Mouse (Mus musculus) neural tube, embryonic 13.5 days (tissue): ENCODE data around the gene Mlana. TPM values are rescaled to one million over a fixed set of nuclear protein-coding genes. Genes with fewer than 3 reads are reported as not detected.

ENCODE experiments used
- ATAC-seq: fragments of 200-750 bp; cut with Nextera tagmentation; 2 replicates; pipeline ENCODE4 v1.8.0; 2017; ENCODE audit warnings: low read depth, mild to moderate bottlenecking, moderate TSS enrichment, moderate library complexity
- H3K27ac ChIP-seq: fragments of 300-500 bp; sonication (generic); replicated peaks from 2 replicates; pipeline ENCODE4 v1.5.1; 2015; ENCODE audit warnings: moderate library complexity, mild to moderate bottlenecking, inconsistent platforms
- H3K27me3 ChIP-seq: fragments of 300-500 bp; sonication (generic); 2 replicates; pipeline ENCODE4 v1.6.1; 2015; ENCODE audit warnings: mild to moderate bottlenecking, inconsistent platforms
- H3K36me3 ChIP-seq: fragments of 300-500 bp; sonication (generic); 2 replicates; pipeline ENCODE4 v1.6.1; 2015; ENCODE audit warnings: mild to moderate bottlenecking, inconsistent platforms
- H3K4me1 ChIP-seq: fragments of 300-500 bp; sonication (generic); replicated peaks from 2 replicates; pipeline ENCODE4 v1.6.1; 2015; ENCODE audit warnings: inconsistent platforms
- H3K4me2 ChIP-seq: fragments of 300-500 bp; sonication (generic); 2 replicates; pipeline ENCODE4 v1.6.1; 2015; ENCODE audit warnings: inconsistent platforms, mild to moderate bottlenecking, moderate library complexity
- H3K4me3 ChIP-seq: fragments of 300-500 bp; sonication (generic); 2 replicates; pipeline ENCODE4 v1.5.1; 2015; ENCODE audit warnings: mild to moderate bottlenecking, inconsistent platforms
- H3K9ac ChIP-seq: fragments of 300-500 bp; sonication (generic); 2 replicates; pipeline ENCODE4 v1.6.1; 2015; ENCODE audit warnings: moderate library complexity, mild to moderate bottlenecking, inconsistent platforms
- H3K9me3 ChIP-seq: fragments of 300-500 bp; sonication (generic); 2 replicates; pipeline ENCODE4 v1.6.1; 2016; ENCODE audit warnings: inconsistent platforms
- WGBS: fragments of 180-500 bp; shearing (Covaris S2); methylation state at CpG from one replicate; pipeline ENCODE4 v1.1.7; 2015; 5-methylcytosine and 5-hydroxymethylcytosine counted together
- polyA plus RNA-seq: library from polyadenylated mRNA; unstranded; fragments of >200 nt; fragmentation: Nextera tagmentation; extraction: Ambion mirVana; gene quantifications from 2 replicates; pipeline ENCODE4 v1.2.1, GENCODE M21; 2015

Gene Mlana
- polyA plus RNA-seq, 1 experiment from 2014 or later: not detected

DNA sequence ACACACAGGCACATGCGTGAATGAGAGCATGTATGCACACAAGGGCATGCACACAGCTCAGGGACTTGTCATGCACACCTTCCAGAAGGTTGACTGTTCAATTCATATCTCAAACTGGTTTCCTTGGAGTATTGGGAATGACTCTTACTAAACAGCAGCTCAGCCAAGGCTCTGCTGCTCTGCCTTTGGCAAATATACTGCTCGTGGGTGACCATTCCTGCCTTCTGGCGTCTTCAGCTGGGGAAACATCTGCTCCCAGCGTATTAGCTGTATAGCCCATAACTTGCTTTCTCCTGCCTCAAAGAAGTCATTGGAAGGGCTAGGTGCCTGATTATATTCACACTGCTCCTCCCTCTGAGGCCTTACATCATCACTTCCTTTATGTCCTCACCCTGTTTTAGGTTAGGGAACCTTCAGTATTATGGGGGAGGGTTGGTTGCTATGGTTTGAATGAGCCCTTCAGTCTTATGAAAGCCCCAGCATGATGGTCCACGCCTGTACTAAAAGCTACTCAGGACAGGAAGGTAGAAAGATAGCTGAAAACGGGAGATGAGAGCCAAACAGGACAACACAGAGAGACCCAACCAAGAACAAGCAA is 19.3 kb upstream of the Mlana start:
- no peak overlapping the region for H3K27ac ChIP-seq
- ATAC-seq: no peak
- no peak overlapping the region for H3K4me3 ChIP-seq
- no peaks in the 10 kb centered on the region for H3K36me3 ChIP-seq
- H3K4me1 ChIP-seq: no peaks in the 10 kb centered on the region
- WGBS: 84% methylated on average over 6 of the region's 6 CpGs
- H3K9ac ChIP-seq: no peak overlapping the region
- no peaks in the 10 kb centered on the region for H3K9me3 ChIP-seq
- H3K27me3 ChIP-seq: no peaks in the 10 kb centered on the region
- H3K4me2 ChIP-seq: no peak overlapping the region

GRCm38 (mm10) chr19:29680182-29681152 is 17.2 kb upstream of the Mlana start:
- no peaks in the 10 kb centered on the region for H3K4me1 ChIP-seq
- no peak overlapping the region for H3K27ac ChIP-seq
- WGBS: 91% methylated on average over 13 of the region's 13 CpGs
- peaks cover 7% of the 10 kb centered on the region; the same call in 1 of the 2 replicates for H3K9me3 ChIP-seq
- H3K4me2 ChIP-seq: no peak overlapping the region
- H3K9ac ChIP-seq: no peak overlapping the region
- ATAC-seq: no peak
- H3K27me3 ChIP-seq: no peaks in the 10 kb centered on the region
- no peak overlapping the region for H3K4me3 ChIP-seq
- H3K36me3 ChIP-seq: no peaks in the 10 kb centered on the region

- Histone ChIP-seq H3K9me3 (peaks cover 8% of the 10 kb centered on the region; the same call in 1 of the 2 replicates), H3K4me2 (no peak overlapping the region), H3K4me1 (no peaks in the 10 kb centered on the region), H3K36me3 (no peaks in the 10 kb centered on the region), H3K27ac (no peak overlapping the region), H3K9ac (no peak overlapping the region), H3K27me3 (no peaks in the 10 kb centered on the region), H3K4me3 (no peak overlapping the region)
- 53% methylated on average over 16 of the region's 16 CpGs for WGBS
- 0 out of 2 replicates have a peak, but pooled peaks have one; percentile 50 for ATAC-seq
Observed at GRCm38 (mm10) chr19:29683844-29684540, 13.6 kb upstream of the Mlana start.

GRCm38 (mm10) chr19:29695071-29695470 is 2.6 kb upstream of the Mlana start:
- Histone ChIP-seq H3K9me3 (no peaks in the 10 kb centered on the region), H3K4me3 (no peak overlapping the region), H3K27ac (no peak overlapping the region), H3K4me2 (no peak overlapping the region), H3K36me3 (no peaks in the 10 kb centered on the region), H3K9ac (no peak overlapping the region), H3K27me3 (no peaks in the 10 kb centered on the region), H3K4me1 (no peaks in the 10 kb centered on the region)
- 89% methylated on average over 10 of the region's 10 CpGs for WGBS
- ATAC-seq: no peak

- ATAC-seq: no peak
- WGBS: 92% methylated on average over 4 of the region's 4 CpGs
Observed at GRCm38 (mm10) chr19:29696309-29696708, 1.3 kb upstream of the Mlana start.

DNA sequence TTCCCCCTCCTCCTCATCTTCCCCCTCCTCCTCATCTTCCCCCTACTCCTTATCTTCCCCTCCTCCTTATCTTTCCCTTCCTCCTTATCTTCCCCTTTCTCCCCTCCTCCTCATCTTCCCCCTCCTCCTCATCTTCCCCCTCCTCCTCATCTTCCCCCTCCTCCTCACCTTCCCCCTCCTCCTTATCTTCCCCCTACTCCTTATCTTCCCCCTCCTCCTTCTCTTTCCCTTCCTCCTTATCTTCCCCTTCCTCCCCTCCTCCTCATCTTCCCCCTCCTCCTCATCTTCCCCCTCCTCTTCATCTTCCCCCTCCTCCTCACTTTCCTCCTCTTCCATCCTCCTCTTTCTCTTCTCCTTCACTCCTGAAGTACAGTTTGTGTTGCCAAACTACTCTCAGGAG is 784 bp upstream of the Mlana start:
- Histone ChIP-seq H3K9me3 (no peaks in the 10 kb centered on the region), H3K4me1 (no peaks in the 10 kb centered on the region), H3K4me2 (no peak overlapping the region), H3K27ac (no peak overlapping the region), H3K36me3 (no peaks in the 10 kb centered on the region), H3K4me3 (no peak overlapping the region), H3K27me3 (no peaks in the 10 kb centered on the region), H3K9ac (no peak overlapping the region)
- no peak for ATAC-seq

More at GRCm38 (mm10) chr19:29696309-29696708, 1.3 kb upstream of the Mlana start:
- H3K4me1 ChIP-seq: no peaks in the 10 kb centered on the region
- no peaks in the 10 kb centered on the region for H3K9me3 ChIP-seq
- no peak overlapping the region for H3K9ac ChIP-seq
- no peak overlapping the region for H3K4me3 ChIP-seq
- no peaks in the 10 kb centered on the region for H3K36me3 ChIP-seq
- no peaks in the 10 kb centered on the region for H3K27me3 ChIP-seq
- no peak overlapping the region for H3K4me2 ChIP-seq
- H3K27ac ChIP-seq: no peak overlapping the region

GRCm38 (mm10) chr19:29701707-29702106 is 4.1 kb downstream of the Mlana start:
- Histone ChIP-seq H3K36me3 (no peaks in the 10 kb centered on the region), H3K27me3 (no peaks in the 10 kb centered on the region), H3K4me1 (no peaks in the 10 kb centered on the region), H3K9me3 (no peaks in the 10 kb centered on the region), H3K4me3 (no peak overlapping the region), H3K4me2 (no peak overlapping the region), H3K9ac (no peak overlapping the region), H3K27ac (no peak overlapping the region)
- WGBS: 80% methylated on average over 4 of the region's 4 CpGs
- no peak for ATAC-seq

DNA sequence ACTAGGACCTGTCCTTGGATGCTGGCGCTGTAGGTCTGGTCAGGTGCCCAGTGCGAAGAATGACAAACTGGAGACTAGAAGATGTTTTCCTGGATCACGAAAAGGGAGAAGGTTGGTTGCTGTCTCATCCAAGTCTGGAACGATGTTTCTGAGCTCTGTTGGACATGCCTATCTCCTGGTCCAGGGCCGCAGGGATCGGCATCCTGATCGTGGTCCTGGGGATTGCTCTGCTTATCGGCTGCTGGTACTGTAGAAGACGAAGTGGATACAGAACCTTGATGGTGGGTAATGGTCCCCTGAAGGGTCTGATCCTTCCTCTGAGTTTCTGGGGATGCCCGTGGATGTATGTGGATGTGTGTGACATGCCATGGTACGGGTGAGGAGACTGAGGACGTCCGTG is 6.8 kb downstream of the Mlana start:
- ATAC-seq: no peak
- H3K4me3 ChIP-seq: no peak overlapping the region
- 92% methylated on average over 13 of the region's 13 CpGs for WGBS

GRCm38 (mm10) chr19:29707314-29707898 is 9.8 kb downstream of the Mlana start:
- Histone ChIP-seq H3K27me3 (no peaks in the 10 kb centered on the region), H3K9me3 (no peaks in the 10 kb centered on the region), H3K36me3 (no peaks in the 10 kb centered on the region), H3K9ac (no peak overlapping the region), H3K4me1 (no peaks in the 10 kb centered on the region), H3K4me3 (no peak overlapping the region), H3K4me2 (no peak overlapping the region), H3K27ac (no peak overlapping the region)
- WGBS: 90% methylated on average over 9 of the region's 9 CpGs
- no peak for ATAC-seq

More for the DNA sequence above, 6.8 kb downstream of the Mlana start:
- Histone ChIP-seq H3K27me3 (no peaks in the 10 kb centered on the region), H3K4me1 (no peaks in the 10 kb centered on the region), H3K9me3 (no peaks in the 10 kb centered on the region), H3K4me2 (no peak overlapping the region), H3K27ac (no peak overlapping the region), H3K36me3 (no peaks in the 10 kb centered on the region), H3K9ac (no peak overlapping the region)

DNA sequence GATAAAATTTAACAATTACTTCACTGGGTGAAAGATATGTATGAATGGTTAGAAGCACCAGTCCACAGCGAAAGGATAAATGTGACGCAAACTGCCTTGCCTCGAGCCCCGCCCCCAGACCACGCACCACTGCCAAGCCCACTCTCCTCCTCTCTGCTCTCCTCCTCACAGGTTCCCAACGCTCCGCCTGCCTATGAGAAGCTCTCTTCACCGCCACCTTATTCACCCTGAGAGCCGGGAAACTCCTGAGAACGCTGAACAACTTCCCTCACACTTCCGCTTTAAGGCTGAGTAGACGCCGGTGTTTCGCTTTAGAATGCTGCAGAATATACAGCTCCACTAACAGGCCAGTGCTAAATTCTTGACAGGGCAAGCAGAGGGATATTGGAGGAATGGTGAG is 10.4 kb downstream of the Mlana start:
- Histone ChIP-seq H3K9me3 (no peaks in the 10 kb centered on the region), H3K9ac (no peak overlapping the region), H3K4me2 (peak overlapping the region; percentile 18; the same call in 1 of the 2 replicates), H3K4me3 (no peak overlapping the region), H3K27me3 (no peaks in the 10 kb centered on the region), H3K36me3 (no peaks in the 10 kb centered on the region), H3K4me1 (no peaks in the 10 kb centered on the region), H3K27ac (no peak overlapping the region)
- ATAC-seq: no peak
- WGBS: 68% methylated on average over 14 of the region's 14 CpGs

- no peak overlapping the region for H3K4me3 ChIP-seq
- no peaks in the 10 kb centered on the region for H3K4me1 ChIP-seq
- ATAC-seq: no peak
- H3K9ac ChIP-seq: no peak overlapping the region
- no peak overlapping the region for H3K4me2 ChIP-seq
- no peak overlapping the region for H3K27ac ChIP-seq
- H3K36me3 ChIP-seq: no peaks in the 10 kb centered on the region
- H3K27me3 ChIP-seq: no peaks in the 10 kb centered on the region
- no peaks in the 10 kb centered on the region for H3K9me3 ChIP-seq
- WGBS: 64% methylated on average over 5 of the region's 5 CpGs
Observed at GRCm38 (mm10) chr19:29708461-29708860, 10.8 kb downstream of the Mlana start.

GRCm38 (mm10) chr19:29709461-29709860 is 11.8 kb downstream of the Mlana start:
- H3K27ac ChIP-seq: no peak overlapping the region
- H3K4me1 ChIP-seq: no peaks in the 10 kb centered on the region
- H3K36me3 ChIP-seq: no peaks in the 10 kb centered on the region
- no peak overlapping the region for H3K4me3 ChIP-seq
- H3K9ac ChIP-seq: no peak overlapping the region
- H3K27me3 ChIP-seq: no peaks in the 10 kb centered on the region
- no peaks in the 10 kb centered on the region for H3K9me3 ChIP-seq
- ATAC-seq: no peak
- H3K4me2 ChIP-seq: no peak overlapping the region
- 83% methylated on average over 3 of the region's 3 CpGs for WGBS
